Mouse (Mus musculus) embryonic facial prominence, embryonic 14.5 days (tissue): ENCODE results near the gene Nxn. TPM values are rescaled to one million over a fixed set of nuclear protein-coding genes. Genes with fewer than 3 reads are reported as not detected.

Experiments
- ATAC-seq: fragments of 200-750 bp; cut with Nextera tagmentation; 2 replicates; pipeline ENCODE4 v1.8.0; 2017; ENCODE audit warnings: low read depth, moderate number of reproducible peaks, moderate TSS enrichment
- DNase-seq: peaks from one replicate; pipeline ENCODE4 v3.0.0-alpha.2; 2015; ENCODE audit warnings: low spot score
- H3K27ac ChIP-seq: fragments of 300-500 bp; sonication (generic); replicated peaks from 2 replicates; pipeline ENCODE4 v1.5.1; 2014; ENCODE audit warnings: low read depth, mild to moderate bottlenecking, low read length, moderate library complexity
- H3K27me3 ChIP-seq: fragments of 300-500 bp; sonication (generic); replicated peaks from 2 replicates; pipeline ENCODE4 v1.6.1; 2014; ENCODE audit warnings: low read length; ENCODE audit not compliant: control insufficient read depth, insufficient read depth
- H3K36me3 ChIP-seq: fragments of 300-500 bp; sonication (generic); 2 replicates; pipeline ENCODE4 v1.6.1; 2014; ENCODE audit warnings: low read length, mixed read lengths; ENCODE audit not compliant: control insufficient read depth, insufficient read depth
- H3K4me1 ChIP-seq: fragments of 300-500 bp; sonication (generic); 2 replicates; pipeline ENCODE4 v1.6.1; 2014; ENCODE audit warnings: antibody characterized with exemption, low read length; ENCODE audit not compliant: control insufficient read depth, insufficient read depth
- H3K4me2 ChIP-seq: fragments of 300-500 bp; sonication (generic); 2 replicates; pipeline ENCODE4 v1.6.1; 2014; ENCODE audit warnings: low read depth, mild to moderate bottlenecking, low read length, moderate library complexity, mixed read lengths
- H3K4me3 ChIP-seq: fragments of 300-500 bp; sonication (generic); 2 replicates; pipeline ENCODE4 v1.5.1; 2014; ENCODE audit warnings: low read depth, mild to moderate bottlenecking, low read length
- H3K9ac ChIP-seq: fragments of 300-500 bp; sonication (generic); 2 replicates; pipeline ENCODE4 v1.6.1; 2014; ENCODE audit warnings: low read depth, mild to moderate bottlenecking, low read length, moderate library complexity, mixed read lengths
- H3K9me3 ChIP-seq: fragments of 300-500 bp; sonication (generic); 2 replicates; pipeline ENCODE4 v1.6.1; 2016; ENCODE audit warnings: low read length; ENCODE audit not compliant: control insufficient read depth
- WGBS: fragments of 180-500 bp; shearing (Covaris S2); extraction: QIAGEN DNeasy Blood & Tissue Kit; methylation state at CpG from one replicate; pipeline ENCODE4 v1.1.7; 2014; 5-methylcytosine and 5-hydroxymethylcytosine counted together
- polyA plus RNA-seq: library from polyadenylated mRNA; unstranded; fragments of >200 nt; fragmentation: Nextera tagmentation; extraction: Ambion mirVana; gene quantifications from 2 replicates; pipeline ENCODE4 v1.2.1, GENCODE M21; 2014

Gene Nxn
- polyA plus RNA-seq, 1 experiment from 2014 or later, result 63.8 TPM

GRCm38 (mm10) chr11:76261224-76261623 is 137.7 kb downstream of the Nxn start:
- 0 out of 2 replicates have a peak, but pooled peaks cover 5% of the 10 kb centered on the region for H3K4me1 ChIP-seq
- DNase-seq, result no peak
- H3K4me3 ChIP-seq, result no peak overlapping the region
- no peaks in the 10 kb centered on the region for H3K9me3 ChIP-seq
- no peaks in the 10 kb centered on the region for H3K27me3 ChIP-seq
- no peak overlapping the region for H3K27ac ChIP-seq
- no peak for ATAC-seq
- peaks cover 57% of the 10 kb centered on the region for H3K36me3 ChIP-seq
- no peak overlapping the region for H3K4me2 ChIP-seq
- WGBS, result 71% methylated on average over 12 of the region's 12 CpGs
- H3K9ac ChIP-seq, result no peak overlapping the region

GRCm38 (mm10) chr11:76260208-76261050 is 138.5 kb downstream of the Nxn start:
- Histone ChIP-seq H3K36me3 (peaks cover 54% of the 10 kb centered on the region), H3K9ac (no peak overlapping the region), H3K27me3 (no peaks in the 10 kb centered on the region), H3K9me3 (no peaks in the 10 kb centered on the region), H3K27ac (no peak overlapping the region), H3K4me1 (0 out of 2 replicates have a peak, but pooled peaks cover 11% of the 10 kb centered on the region), H3K4me3 (no peak overlapping the region), H3K4me2 (no peak overlapping the region)
- WGBS, result 48% methylated on average over 10 of the region's 10 CpGs
- DNase-seq, result no peak
- ATAC-seq, result no peak; the same call in 1 of the 2 replicates

- no peaks in the 10 kb centered on the region for H3K27me3 ChIP-seq
- no peak overlapping the region for H3K4me3 ChIP-seq
- 88% methylated on average over 6 of the region's 6 CpGs for WGBS
- H3K27ac ChIP-seq, result no peak overlapping the region
- ATAC-seq, result no peak
- H3K9me3 ChIP-seq, result no peaks in the 10 kb centered on the region
- H3K36me3 ChIP-seq, result peaks cover 55% of the 10 kb centered on the region
- no peak overlapping the region for H3K4me2 ChIP-seq
- no peak for DNase-seq
- no peak overlapping the region for H3K9ac ChIP-seq
- 0 out of 2 replicates have a peak, but pooled peaks cover 11% of the 10 kb centered on the region for H3K4me1 ChIP-seq
These were observed 140.4 kb downstream of the Nxn start for GRCm38 (mm10) chr11:76258511-76258910.

GRCm38 (mm10) chr11:76257386-76257785 is 141.6 kb downstream of the Nxn start:
- peaks cover 52% of the 10 kb centered on the region for H3K36me3 ChIP-seq
- no peak for DNase-seq
- no peak overlapping the region for H3K4me3 ChIP-seq
- H3K27ac ChIP-seq, result no peak overlapping the region
- no peaks in the 10 kb centered on the region for H3K27me3 ChIP-seq
- H3K4me2 ChIP-seq, result no peak overlapping the region
- 0 out of 2 replicates have a peak, but pooled peaks cover 11% of the 10 kb centered on the region for H3K4me1 ChIP-seq
- no peak overlapping the region for H3K9ac ChIP-seq
- no peak for ATAC-seq
- 79% methylated on average over 4 of the region's 4 CpGs for WGBS
- H3K9me3 ChIP-seq, result no peaks in the 10 kb centered on the region

GRCm38 (mm10) chr11:76256129-76256528 is 142.8 kb downstream of the Nxn start:
- WGBS, result 19% methylated on average over 5 of the region's 5 CpGs
- Histone ChIP-seq H3K9me3 (no peaks in the 10 kb centered on the region), H3K4me3 (no peak overlapping the region), H3K9ac (no peak overlapping the region; the same call in 1 of the 2 replicates), H3K4me1 (0 out of 2 replicates have a peak, but pooled peaks cover 11% of the 10 kb centered on the region), H3K4me2 (no peak overlapping the region), H3K36me3 (peaks cover 45% of the 10 kb centered on the region), H3K27me3 (no peaks in the 10 kb centered on the region), H3K27ac (peak overlapping the region; percentile 13; the same call in 1 of the 2 replicates)
- no peak for DNase-seq
- ATAC-seq, result no peak

GRCm38 (mm10) chr11:76255431-76256001 is 143.4 kb downstream of the Nxn start:
- Histone ChIP-seq H3K4me2 (no peak overlapping the region), H3K9me3 (no peaks in the 10 kb centered on the region), H3K4me3 (no peak overlapping the region), H3K36me3 (peaks cover 45% of the 10 kb centered on the region), H3K27ac (no peak overlapping the region; the same call in 1 of the 2 replicates), H3K9ac (no peak overlapping the region), H3K4me1 (0 out of 2 replicates have a peak, but pooled peaks cover 11% of the 10 kb centered on the region), H3K27me3 (no peaks in the 10 kb centered on the region)
- ATAC-seq (peak; percentile 19; the same call in 1 of the 2 replicates), DNase-seq (peak; percentile 61)
- 41% methylated on average over 4 of the region's 4 CpGs for WGBS

GRCm38 (mm10) chr11:76253918-76254264 is 145.0 kb downstream of the Nxn start:
- H3K27me3 ChIP-seq, result no peaks in the 10 kb centered on the region
- H3K9me3 ChIP-seq, result no peaks in the 10 kb centered on the region
- H3K27ac ChIP-seq, result no peak overlapping the region
- H3K4me3 ChIP-seq, result no peak overlapping the region
- ATAC-seq, result peak; percentile 30; the same call in 1 of the 2 replicates
- H3K4me1 ChIP-seq, result 0 out of 2 replicates have a peak, but pooled peaks cover 11% of the 10 kb centered on the region
- peaks cover 47% of the 10 kb centered on the region for H3K36me3 ChIP-seq
- DNase-seq, result no peak
- H3K4me2 ChIP-seq, result no peak overlapping the region
- no peak overlapping the region for H3K9ac ChIP-seq
- 74% methylated on average over 4 of the region's 4 CpGs for WGBS

- no peak overlapping the region for H3K4me3 ChIP-seq
- DNase-seq (peak; percentile 91), ATAC-seq (peak; percentile 74)
- WGBS, result 40% methylated on average over 5 of the region's 5 CpGs
- peak overlapping the region; percentile 49 for H3K27ac ChIP-seq
- no peaks in the 10 kb centered on the region for H3K9me3 ChIP-seq
- H3K4me1 ChIP-seq, result 0 out of 2 replicates have a peak, but pooled peaks cover 11% of the 10 kb centered on the region
- H3K27me3 ChIP-seq, result no peaks in the 10 kb centered on the region
- H3K36me3 ChIP-seq, result peaks cover 47% of the 10 kb centered on the region
- H3K9ac ChIP-seq, result no peak overlapping the region
- no peak overlapping the region for H3K4me2 ChIP-seq
These were observed 145.6 kb downstream of the Nxn start for GRCm38 (mm10) chr11:76253145-76253917.
